Mouse (Mus musculus) liver, adult 2 months (tissue): ENCODE measurements around the gene Wdtc1.

ENCODE experiments used
- CTCF ChIP-seq: fragments of 200-500 bp; IDR thresholded peaks from 2 replicates; pipeline ENCODE4 v1.5.1; 2011; ENCODE audit warnings: low read depth, low read length, control low read depth
- POLR2A ChIP-seq: fragments of 200-500 bp; IDR thresholded peaks from 2 replicates; pipeline ENCODE4 v1.6.1; 2011; ENCODE audit warnings: low read length, control low read depth; ENCODE audit not compliant: insufficient read depth; ENCODE audit errors: extremely low read depth

GRCm38 (mm10) chr4:133282656-133283055, 70.6 kb downstream of the Wdtc1 start:
- TF ChIP-seq POLR2A (no peak), CTCF (no peak)
